Comparison of ENCODE assay signal across 30 mouse cellular contexts in the genomic region with DNA sequence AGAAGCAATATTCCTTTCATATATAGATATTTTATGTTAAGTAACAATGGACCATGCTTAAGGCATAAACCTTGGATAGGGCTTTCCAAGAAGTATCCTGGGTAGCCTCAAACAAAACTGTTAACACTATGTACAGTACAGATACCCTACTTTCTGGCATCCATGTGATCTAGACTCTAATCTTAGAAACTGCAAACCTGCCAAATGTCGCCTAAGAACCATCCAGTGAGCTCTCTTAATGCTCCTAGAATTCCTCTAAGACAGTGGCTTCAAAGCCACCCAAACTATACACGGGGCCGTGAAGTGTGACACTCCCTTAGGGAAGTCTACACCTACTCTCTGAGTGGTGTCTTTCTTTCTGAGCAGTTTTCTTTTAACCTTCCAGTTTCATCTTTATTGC. TPM values are rescaled to one million over a fixed set of nuclear protein-coding genes. Genes with fewer than 3 reads are reported as not detected.
"Had no signal": no experiment of that assay in that cellular context is flagged by ENCODE, and none has a peak within 500 bp of the region (broad histone marks: within the 10 kb centered on the region; RNA-seq: fewer than 3 reads in every experiment).

No protein-coding gene starts in this region.

- H3K27ac ChIP-seq: gastrocnemius, adult 2 months; heart, adult 2 months; heart, embryonic 10.5 days; hindbrain, embryonic 10.5 days; hindbrain, embryonic 12.5 days; hindbrain, embryonic 14.5 days; intestine, embryonic 15.5 days; kidney, embryonic 15.5 days; kidney, postnatal 0 days; limb, embryonic 13.5 days; limb, embryonic 15.5 days; liver, embryonic 12.5 days; liver, embryonic 14.5 days had no signal

- H3K4me3 ChIP-seq: gastrocnemius, adult 2 months; heart, adult 2 months; heart, embryonic 10.5 days; heart, embryonic 12.5 days; hindbrain, embryonic 10.5 days; hindbrain, embryonic 12.5 days; intestine, embryonic 15.5 days; kidney, embryonic 15.5 days; limb, embryonic 13.5 days; limb, embryonic 15.5 days; liver, embryonic 12.5 days had no signal

- H3K4me1 ChIP-seq: hindbrain, embryonic 10.5 days; hindbrain, embryonic 12.5 days; intestine, embryonic 15.5 days; kidney, embryonic 15.5 days; limb, embryonic 15.5 days; liver, embryonic 12.5 days had no signal

- H3K36me3 ChIP-seq: hindbrain, embryonic 10.5 days; intestine, embryonic 15.5 days; limb, embryonic 13.5 days; limb, embryonic 15.5 days; liver, embryonic 12.5 days had no signal

- H3K9me3 ChIP-seq: heart, embryonic 10.5 days; heart, embryonic 12.5 days; hindbrain, embryonic 10.5 days; hindbrain, embryonic 12.5 days; intestine, embryonic 15.5 days; kidney, embryonic 15.5 days; limb, embryonic 13.5 days; limb, embryonic 15.5 days; liver, embryonic 12.5 days had no signal

- H3K4me2 ChIP-seq: heart, embryonic 12.5 days; hindbrain, embryonic 12.5 days; hindbrain, embryonic 14.5 days; intestine, embryonic 15.5 days; kidney, embryonic 15.5 days; limb, embryonic 13.5 days; limb, embryonic 15.5 days; liver, embryonic 12.5 days had no signal

- DNase-seq: gastrocnemius, adult 2 months; gastrocnemius, postnatal 10 days; gastrocnemius, postnatal 25 days; heart, adult 2 months; heart, postnatal 10 days; heart, postnatal 4 days; kidney, adult 11 months; kidney, adult 2 months; kidney, adult 9 months; kidney, postnatal 14 days; kidney, postnatal 36 days; layer of hippocampus, adult 9-11 months; layer of hippocampus, postnatal 36 days; left cerebral cortex, postnatal 4 days had no signal

- ATAC-seq: hindbrain, embryonic 16.5 days; inflammation-experienced regulatory T-cells, adult 6 months; intestine, embryonic 15.5 days; liver, embryonic 12.5 days had no signal

- H3K9ac ChIP-seq: heart, embryonic 12.5 days; hindbrain, embryonic 12.5 days; hindbrain, embryonic 14.5 days; intestine, embryonic 15.5 days; kidney, embryonic 15.5 days; limb, embryonic 13.5 days; limb, embryonic 15.5 days; liver, embryonic 12.5 days; liver, embryonic 14.5 days had no signal

- H3K27me3 ChIP-seq: heart, embryonic 12.5 days; hindbrain, embryonic 12.5 days; intestine, embryonic 15.5 days; kidney, embryonic 15.5 days; limb, embryonic 13.5 days; limb, embryonic 15.5 days; liver, embryonic 12.5 days had no signal

RNA-seq across cellular contexts. Expression of a gene that starts 29.4 kb away (rescaled TPM):
- total RNA-seq: granulocyte monocyte progenitor cell, adult 5-6 weeks; liver, adult 2 months had no signal
- polyA plus RNA-seq: inflammation-experienced regulatory T-cells, adult 6 months; liver, adult 2 months had no signal
